Comparison of ENCODE assay signal across 8 mouse cellular contexts in the genomic region with DNA sequence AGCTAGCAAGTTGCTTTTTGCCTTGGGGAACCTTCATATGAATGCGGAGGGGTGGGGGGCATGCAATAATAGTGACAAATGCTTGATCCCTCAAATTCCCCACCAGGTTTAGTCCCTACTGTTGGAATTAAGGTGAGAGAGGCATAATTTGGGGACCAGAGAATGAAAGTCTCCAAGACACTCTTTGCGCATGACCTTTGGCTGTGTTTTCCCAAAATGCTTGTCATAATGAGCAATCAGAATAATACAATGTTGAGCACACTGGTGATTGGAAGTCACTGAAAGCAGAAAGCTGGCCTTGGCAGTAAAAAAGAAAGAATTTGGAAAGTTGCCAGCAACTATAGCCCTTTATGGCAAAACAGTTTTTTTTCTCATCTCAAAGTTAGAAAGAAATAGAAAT. TPM values are rescaled to one million over a fixed set of nuclear protein-coding genes. Genes with fewer than 3 reads are reported as not detected.
DNase-seq lines count a peak whose midpoint lies in the region; ATAC-seq and TF ChIP-seq lines count a peak whose summit lies in the region.

No protein-coding gene starts in this region.

- no peak overlapping the region for H3K27ac ChIP-seq in kidney, embryonic 16.5 days (ENCODE audit: low read length)
- no peak overlapping the region for H3K27ac ChIP-seq in embryonic facial prominence, embryonic 13.5 days
- no peak overlapping the region for H3K27ac ChIP-seq in intestine, embryonic 16.5 days (ENCODE audit: low read length)
- no peak overlapping the region for H3K27ac ChIP-seq in neural tube, embryonic 14.5 days (ENCODE audit: low read depth, low read length)
- H3K27ac ChIP-seq in kidney, adult 2 months (ENCODE audit: insufficient read depth, low read depth, low read length): no peak overlapping the region

- H3K4me3 ChIP-seq in kidney, embryonic 16.5 days (ENCODE audit: low read length): peak overlapping the region; percentile 68
- peak overlapping the region; percentile 73 for H3K4me3 ChIP-seq in embryonic facial prominence, embryonic 13.5 days
- peak overlapping the region; percentile 64 for H3K4me3 ChIP-seq in intestine, embryonic 16.5 days (ENCODE audit: low read length)
- H3K4me3 ChIP-seq in neural tube, embryonic 14.5 days (ENCODE audit: low read depth, low read length): peak overlapping the region; percentile 91
- H3K4me3 ChIP-seq in kidney, adult 2 months (ENCODE audit: insufficient read depth, low read depth, low read length): no peak overlapping the region

- no peak overlapping the region; the same call in 1 of the 2 replicates for H3K9ac ChIP-seq in kidney, embryonic 16.5 days (replicated peaks; ENCODE audit: low read length)
- no peak overlapping the region for H3K9ac ChIP-seq in embryonic facial prominence, embryonic 13.5 days
- H3K9ac ChIP-seq in intestine, embryonic 16.5 days (ENCODE audit: low read depth, low read length): no peak overlapping the region
- peak overlapping the region; percentile 90; the same call in 1 of the 2 replicates for H3K9ac ChIP-seq in neural tube, embryonic 14.5 days (replicated peaks; ENCODE audit: low read depth, low read length)

- ATAC-seq in kidney, embryonic 16.5 days (ENCODE audit: low FRiP score, low TSS enrichment): no peak
- ATAC-seq in embryonic facial prominence, embryonic 13.5 days (ENCODE audit: insufficient number of reproducible peaks, insufficient read depth, low FRiP score, low TSS enrichment, low read depth): no peak
- ATAC-seq in intestine, embryonic 16.5 days: no peak
- no peak for ATAC-seq in neural tube, embryonic 14.5 days (ENCODE audit: low read depth)
- ATAC-seq in frontal cortex, adult (ENCODE audit: low TSS enrichment): no peak

- TF ChIP-seq POLR2A in kidney, adult 2 months (IDR thresholded peaks at IDR 0.05; ENCODE audit: low read depth, low read length): no peak

- WGBS in kidney, embryonic 16.5 days: 73% methylated on average over 2 of the region's 2 CpGs
- 61% methylated on average over 2 of the region's 2 CpGs for WGBS in embryonic facial prominence, embryonic 13.5 days
- 76% methylated on average over 2 of the region's 2 CpGs for WGBS in intestine, embryonic 16.5 days
- 58% methylated on average over 2 of the region's 2 CpGs for WGBS in neural tube, embryonic 14.5 days
- 73% methylated on average over 2 of the region's 2 CpGs for WGBS in kidney, adult 2 months

- H3K4me2 ChIP-seq in kidney, embryonic 16.5 days (replicated peaks; ENCODE audit: low read depth, low read length): peak overlapping the region; percentile 97
- peak overlapping the region; percentile 99 for H3K4me2 ChIP-seq in embryonic facial prominence, embryonic 13.5 days
- H3K4me2 ChIP-seq in intestine, embryonic 16.5 days (ENCODE audit: low read depth, low read length): peak overlapping the region; percentile 87
- peak overlapping the region; percentile 84 for H3K4me2 ChIP-seq in neural tube, embryonic 14.5 days (ENCODE audit: low read depth, low read length)

- H3K27me3 ChIP-seq in kidney, embryonic 16.5 days (ENCODE audit: insufficient read depth, low read length): peaks cover 13% of the 10 kb centered on the region
- peaks cover 26% of the 10 kb centered on the region for H3K27me3 ChIP-seq in embryonic facial prominence, embryonic 13.5 days
- H3K27me3 ChIP-seq in intestine, embryonic 16.5 days (replicated peaks; ENCODE audit: control insufficient read depth, insufficient read depth, low read length): peaks cover 22% of the 10 kb centered on the region
- H3K27me3 ChIP-seq in neural tube, embryonic 14.5 days (ENCODE audit: control insufficient read depth, insufficient read depth, low read length): 0 out of 2 replicates have a peak, but pooled peaks cover 2% of the 10 kb centered on the region
- H3K27me3 ChIP-seq in kidney, adult 2 months (replicated peaks; ENCODE audit: control insufficient read depth, insufficient read depth, low read length): peaks cover 4% of the 10 kb centered on the region; the same call in 1 of the 2 replicates

- H3K36me3 ChIP-seq in kidney, embryonic 16.5 days (ENCODE audit: insufficient read depth, low read length): no peaks in the 10 kb centered on the region
- no peaks in the 10 kb centered on the region for H3K36me3 ChIP-seq in embryonic facial prominence, embryonic 13.5 days
- H3K36me3 ChIP-seq in intestine, embryonic 16.5 days (ENCODE audit: control insufficient read depth, insufficient read depth, low read length): no peaks in the 10 kb centered on the region
- no peaks in the 10 kb centered on the region for H3K36me3 ChIP-seq in neural tube, embryonic 14.5 days (ENCODE audit: control insufficient read depth, insufficient read depth, low read length)
- no peaks in the 10 kb centered on the region for H3K36me3 ChIP-seq in kidney, adult 2 months (ENCODE audit: control insufficient read depth, insufficient read depth, low read length)

- DNase-seq in kidney, adult 8-10 months: no peak
- DNase-seq in kidney, postnatal 25 days: no peak
- no peak for DNase-seq in kidney, adult 2 months

- TF ChIP-seq CTCF in kidney, adult 2 months (conservative IDR thresholded peaks at IDR 0.05; ENCODE audit: insufficient read depth, insufficient read length, low read depth, low read length): no peak

- H3K4me1 ChIP-seq in kidney, embryonic 16.5 days (ENCODE audit: insufficient read depth, low read length): peaks cover 8% of the 10 kb centered on the region
- H3K4me1 ChIP-seq in embryonic facial prominence, embryonic 13.5 days: peaks cover 8% of the 10 kb centered on the region; the same call in 1 of the 2 replicates
- peaks cover 4% of the 10 kb centered on the region; the same call in 1 of the 2 replicates for H3K4me1 ChIP-seq in intestine, embryonic 16.5 days (ENCODE audit: control insufficient read depth, insufficient read depth, low read length)
- H3K4me1 ChIP-seq in neural tube, embryonic 14.5 days (ENCODE audit: control insufficient read depth, insufficient read depth, low read length): 0 out of 2 replicates have a peak, but pooled peaks cover 4% of the 10 kb centered on the region
- no peaks in the 10 kb centered on the region for H3K4me1 ChIP-seq in kidney, adult 2 months (ENCODE audit: control insufficient read depth, insufficient read depth, low read length)

- H3K9me3 ChIP-seq in kidney, embryonic 16.5 days (ENCODE audit: low read length): no peaks in the 10 kb centered on the region
- no peaks in the 10 kb centered on the region for H3K9me3 ChIP-seq in embryonic facial prominence, embryonic 13.5 days
- H3K9me3 ChIP-seq in intestine, embryonic 16.5 days (ENCODE audit: control insufficient read depth, low read length): no peaks in the 10 kb centered on the region
- no peaks in the 10 kb centered on the region for H3K9me3 ChIP-seq in neural tube, embryonic 14.5 days (ENCODE audit: control insufficient read depth, low read length)

RNA-seq across cellular contexts. Expression of a gene that starts 1.0 kb away (rescaled TPM):
- polyA plus RNA-seq in kidney, embryonic 16.5 days (2015; fragmentation: Nextera tagmentation; extraction: Ambion mirVana): 0.91 and 1.6 TPM in 2 replicates
- polyA plus RNA-seq in embryonic facial prominence, embryonic 13.5 days (2015; fragmentation: Nextera tagmentation; extraction: Ambion mirVana): 3.9 and 4.3 TPM in 2 replicates
- polyA plus RNA-seq in intestine, embryonic 16.5 days (2015; fragmentation: Nextera tagmentation; extraction: Ambion mirVana): 0.78 and 0.91 TPM in 2 replicates
- polyA plus RNA-seq in neural tube, embryonic 14.5 days (2014; fragmentation: Nextera tagmentation; extraction: Ambion mirVana): 26.0 and 27.6 TPM in 2 replicates
- polyA plus RNA-seq in kidney, adult 2 months (2012; rRNA removed): 0.80 TPM in 2 replicates
